Mouse (Mus musculus): ENCODE results near the gene AC109138.7. TPM values are rescaled to one million over a fixed set of nuclear protein-coding genes. Genes with fewer than 3 reads are reported as not detected.

The AC109138.7 gene
- polyA plus RNA-seq, 1 experiment from 2014 or later: not detected

- no peaks in the 10 kb centered on the region for H3K9me3 ChIP-seq
- no peak overlapping the region for H3K9ac ChIP-seq
- H3K4me1 ChIP-seq (replicated peaks): peaks cover 22% of the 10 kb centered on the region
- peaks cover 41% of the 10 kb centered on the region for H3K27me3 ChIP-seq
- H3K36me3 ChIP-seq: no peaks in the 10 kb centered on the region
- ATAC-seq (ENCODE audit: low read depth): no peak
- H3K27ac ChIP-seq (replicated peaks): no peak overlapping the region
- H3K4me3 ChIP-seq: no peak overlapping the region
- H3K4me2 ChIP-seq: no peak overlapping the region
- WGBS: 48% methylated on average over 14 of the region's 14 CpGs
Observed at GRCm38 (mm10) chr19:4220957-4221743, 7.0 kb downstream of the AC109138.7 start.

DNA sequence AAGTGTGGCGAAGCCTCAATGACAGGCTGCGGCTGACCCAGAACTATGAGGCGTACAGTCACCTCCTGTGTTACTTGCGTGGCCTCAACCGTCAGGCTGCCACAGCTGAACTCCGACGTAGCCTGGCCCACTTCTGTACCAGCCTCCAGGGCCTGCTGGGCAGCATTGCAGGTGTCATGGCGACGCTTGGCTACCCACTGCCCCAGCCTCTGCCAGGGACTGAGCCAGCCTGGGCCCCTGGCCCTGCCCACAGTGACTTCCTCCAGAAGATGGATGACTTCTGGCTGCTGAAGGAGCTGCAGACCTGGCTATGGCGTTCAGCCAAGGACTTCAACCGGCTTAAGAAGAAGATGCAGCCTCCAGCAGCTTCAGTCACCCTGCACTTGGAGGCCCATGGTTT lies 8.0 kb downstream of the AC109138.7 start:
- peaks cover 33% of the 10 kb centered on the region for H3K27me3 ChIP-seq
- peaks cover 18% of the 10 kb centered on the region for H3K4me1 ChIP-seq (replicated peaks)
- no peak overlapping the region for H3K9ac ChIP-seq
- H3K27ac ChIP-seq (replicated peaks): no peak overlapping the region
- 75% methylated on average over 11 of the region's 11 CpGs for WGBS
- H3K9me3 ChIP-seq: no peaks in the 10 kb centered on the region
- peak; percentile 33; the same call in 1 of the 2 replicates for ATAC-seq (ENCODE audit: low read depth)
- H3K4me3 ChIP-seq: no peak overlapping the region
- H3K4me2 ChIP-seq: no peak overlapping the region
- no peaks in the 10 kb centered on the region for H3K36me3 ChIP-seq

GRCm38 (mm10) chr19:4226779-4227178 lies 12.6 kb downstream of the AC109138.7 start:
- H3K9ac ChIP-seq: no peak overlapping the region
- 87% methylated on average over 7 of the region's 7 CpGs for WGBS
- no peak overlapping the region for H3K27ac ChIP-seq (replicated peaks)
- no peak overlapping the region for H3K4me3 ChIP-seq
- H3K27me3 ChIP-seq: peaks cover 36% of the 10 kb centered on the region
- no peaks in the 10 kb centered on the region for H3K36me3 ChIP-seq
- ATAC-seq (ENCODE audit: low read depth): no peak
- peaks cover 5% of the 10 kb centered on the region for H3K4me1 ChIP-seq (replicated peaks)
- no peaks in the 10 kb centered on the region for H3K9me3 ChIP-seq
- no peak overlapping the region for H3K4me2 ChIP-seq

- Histone ChIP-seq H3K4me3 (no peak overlapping the region), H3K4me1 (replicated peaks) (peaks cover 11% of the 10 kb centered on the region), H3K4me2 (no peak overlapping the region), H3K36me3 (no peaks in the 10 kb centered on the region), H3K27me3 (peaks cover 36% of the 10 kb centered on the region), H3K9ac (0 out of 2 replicates have a peak overlapping the region, but pooled peaks have one; percentile 0), H3K27ac (replicated peaks) (no peak overlapping the region), H3K9me3 (no peaks in the 10 kb centered on the region)
- WGBS: 70% methylated on average over 5 of the region's 5 CpGs
- ATAC-seq (ENCODE audit: low read depth): no peak
Observed at GRCm38 (mm10) chr19:4227446-4227845, 13.3 kb downstream of the AC109138.7 start.

GRCm38 (mm10) chr19:4227894-4228678 lies 13.9 kb downstream of the AC109138.7 start:
- Histone ChIP-seq H3K4me3 (no peak overlapping the region), H3K4me2 (no peak overlapping the region), H3K9me3 (no peaks in the 10 kb centered on the region), H3K27ac (replicated peaks) (no peak overlapping the region), H3K4me1 (replicated peaks) (peaks cover 13% of the 10 kb centered on the region), H3K27me3 (peaks cover 36% of the 10 kb centered on the region), H3K9ac (0 out of 2 replicates have a peak overlapping the region, but pooled peaks have one; percentile 0), H3K36me3 (no peaks in the 10 kb centered on the region)
- ATAC-seq (ENCODE audit: low read depth): no peak
- 16% methylated on average over 8 of the region's 8 CpGs for WGBS

- Histone ChIP-seq H3K27ac (replicated peaks) (no peak overlapping the region), H3K9me3 (no peaks in the 10 kb centered on the region), H3K27me3 (peaks cover 36% of the 10 kb centered on the region), H3K4me1 (replicated peaks) (peaks cover 13% of the 10 kb centered on the region), H3K4me3 (no peak overlapping the region), H3K4me2 (no peak overlapping the region), H3K36me3 (no peaks in the 10 kb centered on the region), H3K9ac (no peak overlapping the region)
- ATAC-seq (ENCODE audit: low read depth): no peak
- WGBS: 76% methylated on average over 4 of the region's 4 CpGs
Observed at GRCm38 (mm10) chr19:4228891-4229290, 14.7 kb downstream of the AC109138.7 start.

DNA sequence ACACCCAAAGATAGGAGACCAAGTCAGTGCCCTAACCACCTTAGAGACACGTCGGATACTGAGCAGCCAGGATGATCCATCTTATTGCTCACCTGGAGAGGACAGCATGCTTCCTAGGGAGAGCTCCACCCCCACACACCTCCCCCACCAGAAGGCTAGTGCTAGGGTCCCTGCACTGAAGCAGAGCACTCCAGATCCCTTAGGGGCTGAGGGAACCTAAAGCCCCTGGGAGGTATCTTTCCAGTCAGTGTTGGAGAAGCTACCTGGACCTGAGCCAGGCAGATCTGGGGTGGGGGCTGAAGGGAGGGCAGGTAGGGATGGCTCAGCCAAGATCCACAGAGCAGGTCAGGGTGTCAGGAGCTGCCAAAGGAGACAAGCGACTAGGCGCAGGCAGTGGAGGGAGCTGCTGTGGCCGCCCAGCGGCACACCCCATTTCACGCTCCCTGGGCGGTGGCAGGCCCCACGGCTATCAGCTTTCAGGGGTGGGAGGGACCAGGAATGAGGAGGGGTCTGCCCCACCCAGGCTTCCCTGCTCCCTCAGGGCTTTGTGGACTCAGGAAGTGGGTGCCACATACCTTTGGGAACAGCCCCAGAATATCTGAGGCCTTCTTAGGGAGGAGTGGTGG lies 15.4 kb downstream of the AC109138.7 start:
- WGBS: 42% methylated on average over 9 of the region's 9 CpGs
- Histone ChIP-seq H3K9me3 (no peaks in the 10 kb centered on the region), H3K36me3 (no peaks in the 10 kb centered on the region), H3K9ac (0 out of 2 replicates have a peak overlapping the region, but pooled peaks have one; percentile 28), H3K27ac (replicated peaks) (no peak overlapping the region), H3K4me3 (no peak overlapping the region), H3K4me2 (no peak overlapping the region), H3K4me1 (replicated peaks) (peaks cover 13% of the 10 kb centered on the region), H3K27me3 (peaks cover 36% of the 10 kb centered on the region)
- no peak for ATAC-seq (ENCODE audit: low read depth)

- Histone ChIP-seq H3K36me3 (no peaks in the 10 kb centered on the region), H3K4me3 (no peak overlapping the region), H3K9ac (peak overlapping the region; percentile 17; the same call in 1 of the 2 replicates), H3K27ac (replicated peaks) (no peak overlapping the region), H3K27me3 (peaks cover 36% of the 10 kb centered on the region), H3K9me3 (no peaks in the 10 kb centered on the region), H3K4me1 (replicated peaks) (peaks cover 13% of the 10 kb centered on the region), H3K4me2 (no peak overlapping the region)
- WGBS: 75% methylated on average over 8 of the region's 8 CpGs
- no peak for ATAC-seq (ENCODE audit: low read depth)
Observed at GRCm38 (mm10) chr19:4230415-4230814, 16.3 kb downstream of the AC109138.7 start.

DNA sequence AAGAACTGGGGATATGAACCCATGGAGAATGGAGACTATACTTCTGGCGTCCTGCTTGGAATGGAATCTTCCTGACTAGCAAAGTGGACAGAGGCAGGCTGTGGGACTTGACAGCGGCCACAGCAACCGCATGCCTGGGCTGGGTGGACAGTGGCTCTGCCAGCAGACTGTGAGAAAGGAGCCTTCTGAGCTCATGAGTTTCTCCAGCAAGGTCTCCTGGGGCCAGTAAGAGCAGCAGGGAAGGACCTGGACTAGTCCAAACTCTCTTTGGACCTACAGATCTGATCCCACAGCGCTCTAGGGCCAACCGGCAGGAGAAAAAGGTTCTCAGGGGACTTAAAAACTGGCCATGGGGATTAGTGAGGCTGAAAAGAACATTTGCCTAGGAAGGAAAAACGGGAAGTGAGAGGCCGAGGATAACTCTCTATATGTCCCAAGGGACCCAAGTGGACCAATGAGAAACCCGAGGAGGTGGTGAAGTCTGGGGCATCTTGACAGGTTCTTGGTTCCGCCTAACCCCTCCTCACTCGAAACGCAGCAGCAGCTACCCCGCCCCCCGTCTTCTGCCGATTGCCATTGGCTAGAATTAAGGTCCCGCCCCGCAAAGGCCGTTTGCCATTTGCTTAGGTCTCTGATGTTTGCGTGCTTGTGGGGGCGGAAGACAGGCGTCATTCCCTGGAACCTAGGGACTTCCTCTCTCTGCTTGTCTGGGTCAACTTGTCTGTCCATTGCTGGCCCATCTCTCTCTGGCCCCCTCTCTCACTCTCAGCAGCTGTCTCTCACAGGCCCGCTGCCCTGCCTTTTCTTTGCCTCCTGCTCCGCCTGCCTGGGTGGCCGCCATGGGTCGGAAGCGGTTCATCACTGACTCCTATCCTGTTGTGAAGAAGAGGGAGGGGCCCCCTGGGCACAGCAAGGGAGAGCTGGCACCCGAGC lies 17.4 kb downstream of the AC109138.7 start, which contains the start of gene Pold4:
TSS of gene Pold4 (plus strand) at position 647 of the 933 bp plus-strand sequence.
- Histone ChIP-seq H3K27me3 (peaks cover 32% of the 10 kb centered on the region), H3K4me2 (peak within 1 kb of the TSS; percentile 78), H3K27ac (replicated peaks) (peak within 1 kb of the TSS; percentile 82), H3K9me3 (no peaks in the 10 kb centered on the region), H3K9ac (peak within 1 kb of the TSS; percentile 82), H3K4me3 (peak within 1 kb of the TSS; percentile 55), H3K36me3 (no peaks in the 10 kb centered on the region), H3K4me1 (replicated peaks) (peaks cover 13% of the 10 kb centered on the region)
- 11% methylated on average over 26 of the region's 26 CpGs for WGBS
- peak; percentile 89 for ATAC-seq (ENCODE audit: low read depth)

GRCm38 (mm10) chr19:4232186-4232572 lies 18.0 kb downstream of the AC109138.7 start:
- H3K9ac ChIP-seq: peak overlapping the region; percentile 82
- peaks cover 13% of the 10 kb centered on the region for H3K4me1 ChIP-seq (replicated peaks)
- WGBS: 68% methylated on average over 2 of the region's 2 CpGs
- H3K27me3 ChIP-seq: peaks cover 31% of the 10 kb centered on the region
- H3K4me3 ChIP-seq: peak overlapping the region; percentile 55
- H3K9me3 ChIP-seq: no peaks in the 10 kb centered on the region
- H3K4me2 ChIP-seq: peak overlapping the region; percentile 78
- H3K36me3 ChIP-seq: no peaks in the 10 kb centered on the region
- peak overlapping the region; percentile 82 for H3K27ac ChIP-seq (replicated peaks)
- no peak for ATAC-seq (ENCODE audit: low read depth)

GRCm38 (mm10) chr19:4232651-4233050 lies 18.5 kb downstream of the AC109138.7 start:
- Histone ChIP-seq H3K9ac (peak overlapping the region; percentile 82), H3K4me3 (peak overlapping the region; percentile 55; the same call in 1 of the 2 replicates), H3K36me3 (no peaks in the 10 kb centered on the region), H3K4me2 (peak overlapping the region; percentile 78), H3K27ac (replicated peaks) (no peak overlapping the region), H3K27me3 (peaks cover 26% of the 10 kb centered on the region), H3K9me3 (no peaks in the 10 kb centered on the region), H3K4me1 (replicated peaks) (peaks cover 13% of the 10 kb centered on the region)
- WGBS: 83% methylated on average over 7 of the region's 7 CpGs
- no peak for ATAC-seq (ENCODE audit: low read depth)
